8 mouse cellular contexts compared by ENCODE assay signal in the genomic region with DNA sequence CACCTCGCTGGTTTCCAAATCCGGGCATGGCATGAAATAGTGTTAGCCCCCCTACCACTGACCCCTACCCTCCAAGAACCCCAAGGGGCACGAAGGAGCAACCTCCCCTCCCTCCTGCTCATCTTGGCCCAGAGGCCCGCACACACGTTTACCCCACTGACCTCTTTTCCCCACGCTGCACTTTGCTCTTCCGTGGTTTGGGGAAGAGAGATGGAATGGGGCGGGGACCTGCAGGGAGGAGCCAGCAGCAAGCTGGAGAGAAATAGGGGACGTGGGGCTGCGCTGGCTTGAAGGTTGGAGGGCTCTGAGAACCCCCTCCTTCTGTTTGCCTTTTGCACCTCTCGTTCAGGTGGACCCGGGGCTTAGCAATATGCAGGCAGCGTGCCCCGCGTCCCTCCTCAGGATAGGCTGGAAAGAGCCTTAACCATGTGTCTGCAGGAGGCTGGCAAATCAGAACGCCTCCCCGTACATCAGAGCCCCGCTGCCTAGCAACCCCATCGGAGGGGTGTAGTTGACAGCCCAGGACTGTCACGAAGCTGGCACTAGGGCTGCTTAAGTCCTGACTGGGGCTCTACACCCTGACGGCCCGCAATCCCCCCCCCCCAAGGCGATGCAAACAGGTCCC. TPM values are rescaled to one million over a fixed set of nuclear protein-coding genes. Genes with fewer than 3 reads are reported as not detected.
DNase-seq lines count a peak whose midpoint lies in the region; ATAC-seq lines count a peak whose summit lies in the region.

No protein-coding gene starts in this region.

- peak overlapping the region; percentile 72 for H3K4me2 ChIP-seq in midbrain, embryonic 11.5 days
- H3K4me2 ChIP-seq in stomach, embryonic 14.5 days (replicated peaks; ENCODE audit: low read depth, low read length): peak overlapping the region; percentile 91

- DNase-seq in lung, postnatal 10 days: peak; percentile 54
- DNase-seq in lung, adult 18-20 months: no peak
- DNase-seq in embryo, embryonic 10.5 days (ENCODE audit: low spot score): peak; percentile 79
- peak; percentile 73 for DNase-seq in hindbrain, embryonic 10.5 days (ENCODE audit: low spot score)
- DNase-seq in layer of hippocampus, postnatal 14 days (ENCODE audit: low spot score in 2 of 2): peak; percentile 65 to 85
- peak; percentile 95 for DNase-seq in midbrain, embryonic 11.5 days (ENCODE audit: low spot score, missing footprints)
- no peak for DNase-seq in ovary, adult 18-20 months (ENCODE audit: low spot score)

- peaks cover 30% of the 10 kb centered on the region for H3K4me1 ChIP-seq in hindbrain, embryonic 10.5 days (replicated peaks)
- peaks cover 26% of the 10 kb centered on the region for H3K4me1 ChIP-seq in midbrain, embryonic 11.5 days (ENCODE audit: control insufficient read depth, insufficient read depth, low read length)
- peaks cover 12% of the 10 kb centered on the region for H3K4me1 ChIP-seq in stomach, embryonic 14.5 days (ENCODE audit: control insufficient read depth, insufficient read depth, low read length)

- H3K4me3 ChIP-seq in hindbrain, embryonic 10.5 days: peak overlapping the region; percentile 56
- H3K4me3 ChIP-seq in midbrain, embryonic 11.5 days (ENCODE audit: low read depth, low read length): peak overlapping the region; percentile 36
- peak overlapping the region; percentile 36; the same call in 1 of the 2 replicates for H3K4me3 ChIP-seq in stomach, embryonic 14.5 days (ENCODE audit: low read depth, low read length)

- peak overlapping the region; percentile 50; the same call in 1 of the 2 replicates for H3K27ac ChIP-seq in hindbrain, embryonic 10.5 days
- H3K27ac ChIP-seq in midbrain, embryonic 11.5 days (ENCODE audit: low read depth, low read length): no peak overlapping the region
- no peak overlapping the region for H3K27ac ChIP-seq in stomach, embryonic 14.5 days (ENCODE audit: low read length)

- H3K27me3 ChIP-seq in hindbrain, embryonic 10.5 days (ENCODE audit: insufficient read depth, poor library complexity, severe bottlenecking): peaks cover 46% of the 10 kb centered on the region
- H3K27me3 ChIP-seq in midbrain, embryonic 11.5 days (ENCODE audit: control insufficient read depth, insufficient read depth, low read length): peaks cover 15% of the 10 kb centered on the region
- H3K27me3 ChIP-seq in stomach, embryonic 14.5 days (ENCODE audit: control insufficient read depth, insufficient read depth, low read length): peaks cover 9% of the 10 kb centered on the region

- peak; percentile 90 for ATAC-seq in midbrain, embryonic 11.5 days (ENCODE audit: low FRiP score)
- ATAC-seq in stomach, embryonic 14.5 days (ENCODE audit: insufficient number of reproducible peaks, insufficient read depth, low FRiP score, low read depth): peak; percentile 51; the same call in 1 of the 2 replicates

- WGBS in hindbrain, embryonic 10.5 days: 25% methylated on average over 23 of the region's 23 CpGs
- 22% methylated on average over 23 of the region's 23 CpGs for WGBS in midbrain, embryonic 11.5 days
- WGBS in stomach, embryonic 14.5 days: 19% methylated on average over 23 of the region's 23 CpGs

- H3K9ac ChIP-seq in midbrain, embryonic 11.5 days (ENCODE audit: low read length): 0 out of 2 replicates have a peak overlapping the region, but pooled peaks have one; percentile 4
- no peak overlapping the region for H3K9ac ChIP-seq in stomach, embryonic 14.5 days (replicated peaks; ENCODE audit: low read depth, low read length)

- H3K36me3 ChIP-seq in hindbrain, embryonic 10.5 days: peaks cover 42% of the 10 kb centered on the region
- H3K36me3 ChIP-seq in midbrain, embryonic 11.5 days (ENCODE audit: control insufficient read depth, insufficient read depth, low read length): 0 out of 2 replicates have a peak, but pooled peaks cover 4% of the 10 kb centered on the region
- H3K36me3 ChIP-seq in stomach, embryonic 14.5 days (ENCODE audit: control insufficient read depth, insufficient read depth, low read length): no peaks in the 10 kb centered on the region; the same call in 1 of the 2 replicates

- H3K9me3 ChIP-seq in hindbrain, embryonic 10.5 days: no peaks in the 10 kb centered on the region
- H3K9me3 ChIP-seq in midbrain, embryonic 11.5 days (ENCODE audit: control insufficient read depth, low read length): no peaks in the 10 kb centered on the region
- H3K9me3 ChIP-seq in stomach, embryonic 14.5 days (ENCODE audit: control insufficient read depth, low read depth, low read length): no peaks in the 10 kb centered on the region

RNA-seq across cellular contexts. Expression of gene Kdm2b, which starts 39.2 kb away (rescaled TPM):
- polyA plus RNA-seq in hindbrain, embryonic 10.5 days (2016; fragmentation: Nextera tagmentation; extraction: Ambion mirVana): 84.6 and 92.4 TPM in 2 replicates
- total RNA-seq in layer of hippocampus, postnatal 14 days (2021): 10 to 100 TPM; 41.3 to 54.5 TPM
- 62.4 and 62.8 TPM in 2 replicates for polyA plus RNA-seq in midbrain, embryonic 11.5 days (2014; fragmentation: Nextera tagmentation; extraction: Ambion mirVana)
- 34.5 and 37.9 TPM in 2 replicates for polyA plus RNA-seq in stomach, embryonic 14.5 days (2014; fragmentation: Nextera tagmentation; extraction: Ambion mirVana)

Comparison
In these comparisons a context has a peak if more than half of its experiments do, and no peak if none do; other contexts are left out.
1. DNase-seq: peak in lung, postnatal 10 days (single experiment), embryo, embryonic 10.5 days (single experiment), hindbrain, embryonic 10.5 days (single experiment), layer of hippocampus, postnatal 14 days (2 of 2) and midbrain, embryonic 11.5 days (single experiment); none in lung, adult 18-20 months (0 of 2) and ovary, adult 18-20 months (single experiment).
2. Peak in every context shown above with its lines, with median percentiles within 50 percentile points of each other: H3K4me3 ChIP-seq.